Mouse (Mus musculus): ENCODE measurements around the gene Hmox1.
A peak's percentile ranks its signal among the peaks of the same experiment; 100 is the strongest.

The Hmox1 gene

GRCm38 (mm10) chr8:75088989-75089881, 4.2 kb upstream of the Hmox1 start:
- DNase-seq (ENCODE audit: low spot score) = peak; percentile 85

DNA sequence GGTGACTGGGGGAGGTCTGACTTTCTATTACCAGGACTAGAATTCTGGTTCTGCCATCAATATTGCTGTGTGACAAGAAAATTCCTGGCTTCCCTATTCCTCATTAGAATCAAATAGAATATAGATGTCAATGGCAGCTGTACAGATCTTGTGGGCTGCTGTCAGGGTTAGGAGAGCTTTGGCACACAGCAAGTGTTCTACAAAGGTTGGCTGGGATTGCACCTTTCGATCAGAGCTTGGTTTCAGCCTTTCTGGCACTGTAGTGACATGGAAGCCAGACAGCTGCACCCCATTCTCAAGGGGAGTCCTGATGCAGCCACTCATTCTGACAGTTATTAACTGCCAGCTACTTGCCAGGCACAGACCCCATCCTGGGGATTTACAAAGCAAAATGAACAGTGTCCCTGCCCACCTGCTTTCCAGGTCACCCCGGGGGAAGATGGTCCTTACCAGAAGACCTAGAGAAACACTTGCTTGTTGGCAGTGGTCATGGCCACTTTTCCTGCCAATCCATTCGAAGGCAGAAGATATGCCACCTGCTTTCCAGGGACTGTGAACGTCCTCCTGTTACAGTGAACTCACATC, 2.5 kb upstream of the Hmox1 start:
- DNase-seq (ENCODE audit: low spot score) = no peak

GRCm38 (mm10) chr8:75102956-75103355, 9.5 kb downstream of the Hmox1 start:
- no peak for DNase-seq (ENCODE audit: low spot score)

GRCm38 (mm10) chr8:75103376-75103878, 10.0 kb downstream of the Hmox1 start:
- DNase-seq (ENCODE audit: low spot score) = no peak

DNA sequence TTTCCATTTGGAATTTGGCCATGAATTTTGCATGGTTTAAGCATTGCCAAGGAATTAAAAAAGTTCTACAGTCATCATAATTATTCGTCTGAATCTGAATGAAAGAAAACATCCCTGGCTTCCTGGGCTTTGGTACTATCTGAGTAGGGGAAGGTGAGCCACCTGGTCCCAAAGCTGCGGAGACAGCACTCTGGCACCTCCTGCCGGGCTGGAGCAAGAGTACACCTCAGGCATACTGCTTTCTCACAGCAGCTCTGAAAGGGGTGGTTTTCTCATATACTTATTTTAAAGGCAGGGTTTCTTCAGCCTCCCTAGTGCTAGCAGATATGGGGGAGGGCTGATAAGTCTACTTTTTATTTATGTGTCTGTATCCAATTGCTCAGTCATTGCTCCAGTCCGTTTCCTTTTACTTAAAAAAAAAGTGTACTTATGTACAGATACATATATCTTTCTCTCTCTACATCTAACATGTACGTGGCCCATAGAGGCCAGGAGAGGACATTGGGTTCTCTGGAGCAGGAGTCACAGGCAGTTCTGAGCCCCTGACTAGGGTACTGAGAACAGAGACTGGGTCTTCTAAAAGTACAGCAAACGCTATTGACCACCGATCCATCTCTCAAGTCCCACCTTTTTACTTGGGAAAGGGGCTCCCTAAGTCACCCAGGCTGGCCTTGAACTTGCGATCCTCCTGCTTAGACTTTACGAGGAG, 15.3 kb downstream of the Hmox1 start:
- peak; percentile 85 for DNase-seq (ENCODE audit: low spot score)

DNA sequence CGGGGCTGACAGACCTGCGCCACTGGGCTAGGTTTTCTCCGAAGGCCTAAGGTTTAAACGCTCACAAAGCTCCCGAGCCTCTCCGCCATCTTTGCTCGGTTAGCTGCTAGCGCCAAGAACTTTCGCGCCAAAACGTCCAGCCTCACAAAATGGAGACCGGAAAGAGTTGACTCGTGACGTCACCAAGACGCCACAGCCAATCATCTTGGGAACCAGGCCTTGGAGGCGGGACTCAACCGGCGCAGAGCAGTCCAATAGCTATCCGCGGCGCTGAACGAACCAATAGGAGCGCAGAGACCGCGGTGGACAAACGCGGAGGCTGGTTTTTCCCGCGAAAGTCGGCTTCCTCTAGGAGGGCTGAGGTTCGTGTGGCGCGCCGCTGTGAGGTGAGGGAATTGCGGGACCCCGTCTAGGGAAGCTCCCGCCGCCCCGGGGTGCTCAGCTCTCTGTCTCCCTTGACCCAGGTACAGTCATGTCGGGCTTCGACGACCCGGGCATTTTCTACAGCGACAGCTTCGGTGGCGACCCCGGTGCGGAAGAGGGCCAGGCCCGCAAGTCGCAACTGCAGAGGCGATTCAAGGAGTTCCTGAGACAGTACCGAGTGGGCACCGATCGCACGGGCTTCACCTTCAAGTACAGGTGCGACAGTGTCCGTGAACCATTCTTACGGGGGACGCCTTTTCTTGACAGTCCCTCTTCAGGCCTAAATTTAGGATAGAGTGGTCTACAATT, 16.0 kb downstream of the Hmox1 start, which contains the start of gene Mcm5:
Mcm5 (plus strand) TSS at position 334 of the 732 bp plus-strand sequence.
- DNase-seq (ENCODE audit: low spot score) = peak; percentile 99

GRCm38 (mm10) chr8:75110093-75110492, 16.7 kb downstream of the Hmox1 start:
- DNase-seq (ENCODE audit: low spot score) = no peak

DNA sequence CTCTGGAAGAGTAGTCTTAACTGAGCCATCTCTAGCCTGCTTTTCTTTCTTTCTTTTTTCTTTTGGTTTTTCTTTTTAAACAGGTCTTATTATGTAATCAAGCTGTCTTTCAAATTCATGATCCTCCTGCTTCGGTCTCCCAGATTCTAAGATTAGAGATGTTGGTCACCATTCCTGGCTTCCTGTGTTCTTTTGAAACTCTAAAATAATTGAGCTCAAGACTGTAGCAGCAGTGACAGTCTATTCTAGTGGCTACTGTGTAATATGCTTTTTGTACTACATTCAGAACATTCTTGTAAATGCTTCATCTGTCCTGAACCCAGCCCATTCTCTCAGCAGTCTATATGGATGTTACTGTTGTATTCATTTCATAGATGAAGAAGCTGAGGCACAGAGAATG, 25.1 kb downstream of the Hmox1 start:
- DNase-seq (ENCODE audit: low spot score) = no peak

DNA sequence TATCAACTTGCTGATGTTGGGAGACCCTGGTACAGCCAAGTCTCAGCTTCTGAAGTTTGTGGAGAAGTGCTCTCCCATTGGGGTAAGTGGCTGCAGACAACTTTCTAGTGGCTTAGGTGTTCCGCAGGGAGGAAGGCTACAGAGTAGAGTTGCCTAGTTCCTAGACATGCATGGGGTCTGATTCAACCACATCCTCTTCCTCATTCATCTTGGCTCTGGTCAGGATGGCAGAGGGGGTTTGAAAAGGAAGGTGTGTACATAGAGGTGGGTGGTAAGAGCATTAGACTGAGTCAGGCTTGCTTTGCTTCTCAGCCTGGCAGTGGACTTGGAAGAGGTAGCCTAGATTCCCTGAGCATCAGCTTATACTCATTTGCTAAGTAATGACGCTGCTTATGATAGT, 25.9 kb downstream of the Hmox1 start:
- no peak for DNase-seq (ENCODE audit: low spot score)

- no peak for DNase-seq (ENCODE audit: low spot score)
These were observed 26.3 kb downstream of the Hmox1 start for GRCm38 (mm10) chr8:75119747-75120146.

DNA sequence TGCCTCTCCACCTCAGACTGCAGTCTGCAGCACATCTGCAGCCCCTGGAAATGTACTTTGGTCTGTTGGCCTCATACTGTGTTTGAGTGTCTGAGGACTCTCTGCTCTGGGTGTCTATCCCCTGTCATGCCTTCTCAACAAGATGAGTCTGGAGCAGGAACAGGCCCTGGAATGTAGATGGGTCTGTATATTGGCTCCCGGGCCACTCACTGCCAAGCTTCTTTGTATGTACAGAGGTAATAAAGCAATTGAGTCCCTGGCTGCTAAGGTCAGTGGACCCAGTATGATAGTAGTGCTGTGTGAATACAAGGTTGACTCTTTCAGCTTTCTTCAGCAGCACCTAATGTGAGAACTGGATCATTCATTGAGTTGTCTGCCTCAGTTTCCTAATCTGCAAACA, 34.0 kb downstream of the Hmox1 start:
- DNase-seq (ENCODE audit: low spot score) = no peak

DNA sequence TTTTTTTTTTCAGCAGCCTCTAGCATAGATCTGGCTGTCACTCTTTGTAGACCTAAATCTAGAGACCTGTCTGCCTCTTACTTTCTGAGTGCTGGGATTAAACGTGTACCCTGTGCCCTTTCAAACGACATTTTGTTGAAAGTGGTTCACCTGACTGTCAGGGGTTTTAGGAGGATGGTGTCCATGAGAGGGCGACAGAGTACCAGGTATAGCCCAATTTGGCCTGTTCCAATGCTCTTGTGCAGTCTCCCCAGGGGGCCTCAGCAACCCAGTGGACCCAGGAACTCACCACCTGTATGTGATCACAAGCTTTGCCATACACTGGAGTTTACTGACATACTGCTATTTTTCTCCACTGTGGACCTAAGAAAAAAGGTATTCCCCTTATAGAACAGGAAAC, 39.1 kb downstream of the Hmox1 start:
- peak; percentile 59 for DNase-seq (ENCODE audit: low spot score)

GRCm38 (mm10) chr8:75133399-75133798, 40.0 kb downstream of the Hmox1 start:
- DNase-seq (ENCODE audit: low spot score) = no peak

DNA sequence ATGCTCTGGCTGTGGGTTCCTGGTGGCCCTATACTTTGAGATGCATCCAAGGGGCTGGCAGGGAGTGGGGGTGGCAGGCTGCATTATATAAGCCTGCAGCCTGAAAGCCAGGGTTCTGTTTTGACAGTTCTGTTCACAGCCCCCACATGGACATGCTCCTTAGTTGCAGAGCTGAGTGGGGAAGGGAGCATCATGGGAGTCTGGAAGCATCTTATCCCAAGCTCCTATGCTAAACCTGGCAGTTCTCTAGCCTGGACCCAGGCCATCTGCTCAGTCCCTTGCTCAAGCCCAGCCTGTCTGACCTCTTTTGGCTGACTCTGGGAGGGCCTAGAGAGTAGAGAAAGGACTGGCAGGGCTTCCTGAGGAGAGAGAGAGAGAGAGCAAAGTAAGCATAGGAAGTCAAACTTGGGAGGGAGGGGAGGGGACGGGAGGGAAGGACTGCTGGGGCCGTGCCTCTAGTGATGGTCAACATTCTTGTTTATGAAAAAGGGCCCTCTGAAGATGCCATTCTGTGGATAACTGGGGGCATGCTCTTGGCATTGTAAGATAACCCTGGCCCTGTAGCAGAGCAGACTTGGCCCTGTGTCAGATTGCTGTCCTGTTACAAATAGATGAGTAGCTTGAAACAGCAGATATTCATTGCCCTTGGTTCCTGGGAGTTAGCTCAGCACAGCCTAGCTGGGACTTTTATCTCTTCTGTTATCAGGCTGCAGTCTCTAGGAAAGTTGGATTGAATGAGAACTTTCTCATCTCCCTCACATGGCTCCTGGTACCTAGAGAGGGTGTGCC, 41.4 kb downstream of the Hmox1 start:
- peak; percentile 72 for DNase-seq (ENCODE audit: low spot score)

DNA sequence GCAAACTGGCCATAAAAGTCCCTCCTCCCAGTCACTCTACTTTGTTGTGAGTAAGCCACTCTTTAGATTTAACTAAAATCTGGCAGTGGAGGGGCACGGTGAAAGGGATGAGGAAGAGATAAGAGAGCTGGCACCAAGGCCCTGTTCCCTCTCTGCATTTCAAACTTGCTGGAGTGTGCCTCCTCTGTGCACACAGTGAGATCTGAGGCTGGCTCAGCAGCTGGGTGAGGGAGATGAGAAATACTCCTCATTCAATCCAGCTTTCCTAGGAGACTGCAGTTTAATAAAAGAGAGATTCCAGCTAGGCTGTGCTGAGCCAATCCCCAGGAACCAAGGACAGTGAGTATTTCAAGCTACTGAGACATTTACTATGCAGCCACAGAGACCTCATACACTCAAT, 42.3 kb downstream of the Hmox1 start:
- no peak for DNase-seq (ENCODE audit: low spot score)

GRCm38 (mm10) chr8:75136256-75136655, 42.8 kb downstream of the Hmox1 start:
- DNase-seq (ENCODE audit: low spot score) = no peak

GRCm38 (mm10) chr8:75137536-75137935, 44.1 kb downstream of the Hmox1 start:
- DNase-seq (ENCODE audit: low spot score) = no peak
